Mouse (Mus musculus): ENCODE measurements around the gene Ankrd11. TPM values are rescaled to one million over a fixed set of nuclear protein-coding genes. Genes with fewer than 3 reads are reported as not detected.

Gene Ankrd11
- total and polyA plus RNA-seq, 3 experiments: 49.2 to 235 (median 87.7) TPM

DNA sequence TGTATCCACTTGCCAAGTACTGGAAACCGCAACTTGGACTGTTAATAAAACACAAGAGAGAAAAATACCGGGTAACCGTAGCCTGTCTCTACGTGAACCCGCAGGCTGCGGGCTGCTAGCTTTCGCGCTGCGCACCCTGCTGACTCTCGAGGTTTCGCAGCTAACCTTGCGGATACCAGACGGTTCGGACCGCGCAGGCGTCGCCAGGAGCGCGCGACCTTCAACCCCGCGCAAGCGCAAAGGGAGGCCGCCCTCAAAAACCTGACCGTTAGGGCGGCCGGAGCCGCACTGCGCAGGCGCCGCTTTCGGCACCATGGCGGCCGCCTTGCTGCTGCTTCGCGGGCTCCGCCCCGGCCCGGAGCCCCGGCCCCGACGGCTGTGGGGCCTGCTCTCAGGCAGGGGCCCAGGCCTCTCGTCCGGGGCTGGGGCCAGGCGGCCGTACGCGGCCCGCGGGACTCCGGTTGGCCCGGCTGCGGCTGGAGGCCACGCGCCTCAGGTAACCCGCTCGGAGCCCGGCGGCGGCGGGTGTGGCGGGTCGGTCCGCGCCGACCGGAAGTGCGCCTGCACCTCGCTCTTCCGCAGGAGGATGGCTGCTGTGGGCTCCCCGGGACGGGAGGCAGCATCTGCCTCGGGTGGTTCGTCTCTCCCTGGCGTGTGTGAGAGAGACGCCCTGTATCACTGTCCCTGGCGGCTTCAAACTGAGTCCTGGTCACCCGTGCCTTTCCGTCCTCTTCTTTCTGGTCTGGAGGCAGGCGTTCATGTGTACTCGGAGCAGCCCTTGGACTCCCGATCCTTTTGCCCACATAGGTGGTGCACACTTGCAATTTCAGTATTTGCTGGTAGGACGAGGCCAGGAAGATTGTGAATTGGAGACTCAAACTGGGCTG, 23.4 kb upstream of the Ankrd11 start (continued):
- TF ChIP-seq EP300 (IDR thresholded peaks at IDR 0.05; ENCODE audit: low read depth in 1 of 2, low read length in 2 of 2): 0 out of 4 replicates have a peak, but pooled peaks of 1 of the 2 experiments have one; percentile 11
- peak; percentile 77 for TF ChIP-seq TBP (IDR thresholded peaks at IDR 0.05; ENCODE audit: low read depth, low read length)
- peak; percentile 90 for TF ChIP-seq POLR2AphosphoS2 (IDR thresholded peaks at IDR 0.05; ENCODE audit: low read length)
- TF ChIP-seq UBTF (IDR thresholded peaks at IDR 0.05; ENCODE audit: borderline replicate concordance, insufficient read depth, low read depth, low read length): no peak

GRCm38 (mm10) chr8:123064809-123065213, 22.7 kb upstream of the Ankrd11 start:
- Histone ChIP-seq H3K27ac (ENCODE audit: control insufficient read depth, low read depth, low read length) (peak overlapping the region; percentile 88), H3K27me3 (ENCODE audit: control insufficient read depth in 1 of 2, insufficient read depth in 2 of 2, low read length in 2 of 2) (no peaks in the 10 kb centered on the region), H3K4me1 (ENCODE audit: control insufficient read depth in 1 of 2, insufficient read depth in 2 of 2, low read length in 2 of 2) (peaks cover 0 to 12% of the 10 kb centered on the region in 2 experiments; a peak in 3 of 4 replicates), H3K9me3 (replicated peaks; ENCODE audit: insufficient read depth, low read length) (no peaks in the 10 kb centered on the region), H3K36me3 (ENCODE audit: control insufficient read depth in 1 of 2, insufficient read depth in 2 of 2, low read length in 2 of 2) (peaks cover 0 to 11% of the 10 kb centered on the region in 2 experiments; a peak in 2 of 4 replicates), H3K9ac (ENCODE audit: control insufficient read depth, low read depth, low read length, poor library complexity, severe bottlenecking) (peak overlapping the region; percentile 93), H3K79me2 (ENCODE audit: control insufficient read depth, insufficient read depth, low read length, poor library complexity) (peaks cover 30% of the 10 kb centered on the region), H3K4me3 (ENCODE audit: control insufficient read depth in 1 of 2, insufficient read depth in 1 of 2, low read depth in 2 of 2, low read length in 2 of 2) (peak overlapping the region; percentile 58 to 91)
- no peak for DNase-seq (ENCODE audit: low read depth, low spot score)
- TF ChIP-seq TAL1 (IDR thresholded peaks at IDR 0.05; ENCODE audit: low read length) (no peak), E2F4 (IDR thresholded peaks at IDR 0.05; ENCODE audit: borderline replicate concordance, low read depth, low read length) (no peak), KAT2A (conservative IDR thresholded peaks at IDR 0.05; ENCODE audit: low read depth, low read length) (no peak), CTCF (IDR thresholded peaks at IDR 0.05 in 2 of 3, conservative IDR thresholded peaks at IDR 0.05 in 1 of 3; ENCODE audit: control insufficient read depth in 1 of 3, insufficient read depth in 1 of 3, low read depth in 2 of 3, low read length in 3 of 3, poor library complexity in 1 of 3, severe bottlenecking in 1 of 3) (no peak), NRF1 (IDR thresholded peaks at IDR 0.05; ENCODE audit: insufficient read depth, low read depth, low read length, poor library complexity, severe bottlenecking) (no peak), CHD2 (IDR thresholded peaks at IDR 0.05; ENCODE audit: low read length) (no peak), USF2 (IDR thresholded peaks at IDR 0.05; ENCODE audit: borderline replicate concordance in 1 of 2, insufficient read depth in 1 of 2, low read depth in 1 of 2, low read length in 2 of 2) (no peak), EP300 (IDR thresholded peaks at IDR 0.05; ENCODE audit: low read depth in 1 of 2, low read length in 2 of 2) (peak; percentile 3 to 32; a peak in 1 of 4 replicates), GATA1 (IDR thresholded peaks at IDR 0.05; ENCODE audit: low read depth, low read length) (peak; percentile 82), RAD21 (IDR thresholded peaks at IDR 0.05; ENCODE audit: low read depth, low read length) (no peak), MXI1 (IDR thresholded peaks at IDR 0.05; ENCODE audit: low read depth, low read length) (no peak), ELF1 (IDR thresholded peaks at IDR 0.05; ENCODE audit: low read depth, low read length) (no peak)

- H3K4me3 ChIP-seq (ENCODE audit: control insufficient read depth in 1 of 2, insufficient read depth in 1 of 2, low read depth in 2 of 2, low read length in 2 of 2): peak overlapping the region in 1 of 2 experiments; percentile 58; a peak in 3 of 4 replicates
- peaks cover 0 to 11% of the 10 kb centered on the region in 2 experiments; a peak in 2 of 4 replicates for H3K36me3 ChIP-seq (ENCODE audit: control insufficient read depth in 1 of 2, insufficient read depth in 2 of 2, low read length in 2 of 2)
- H3K27me3 ChIP-seq (ENCODE audit: control insufficient read depth in 1 of 2, insufficient read depth in 2 of 2, low read length in 2 of 2): no peaks in the 10 kb centered on the region
- H3K9me3 ChIP-seq (replicated peaks; ENCODE audit: insufficient read depth, low read length): no peaks in the 10 kb centered on the region
- TF ChIP-seq UBTF (IDR thresholded peaks at IDR 0.05; ENCODE audit: borderline replicate concordance, insufficient read depth, low read depth, low read length) (no peak), CTCF (IDR thresholded peaks at IDR 0.05 in 2 of 3, conservative IDR thresholded peaks at IDR 0.05 in 1 of 3; ENCODE audit: control insufficient read depth in 1 of 3, insufficient read depth in 1 of 3, low read depth in 2 of 3, low read length in 3 of 3, poor library complexity in 1 of 3, severe bottlenecking in 1 of 3) (no peak), ZMIZ1 (IDR thresholded peaks at IDR 0.05; ENCODE audit: low read depth, low read length) (no peak), RAD21 (IDR thresholded peaks at IDR 0.05; ENCODE audit: low read depth, low read length) (no peak), SIN3A (IDR thresholded peaks at IDR 0.05; ENCODE audit: low read length) (no peak)
- DNase-seq (ENCODE audit: low read depth, low spot score): no peak
- H3K27ac ChIP-seq (ENCODE audit: control insufficient read depth, low read depth, low read length): no peak overlapping the region; the same call in 1 of the 2 replicates
- H3K4me1 ChIP-seq (ENCODE audit: control insufficient read depth in 1 of 2, insufficient read depth in 2 of 2, low read length in 2 of 2): peaks cover 0 to 12% of the 10 kb centered on the region in 2 experiments; a peak in 3 of 4 replicates
- H3K9ac ChIP-seq (ENCODE audit: control insufficient read depth, low read depth, low read length, poor library complexity, severe bottlenecking): peak overlapping the region; percentile 93
- peaks cover 30% of the 10 kb centered on the region for H3K79me2 ChIP-seq (ENCODE audit: control insufficient read depth, insufficient read depth, low read length, poor library complexity)
These were observed 22.0 kb upstream of the Ankrd11 start for GRCm38 (mm10) chr8:123064072-123064471.
